Mouse (Mus musculus) forebrain, embryonic 14.5 days (tissue): Measurements from ENCODE around the gene Mkrn2os. TPM values are rescaled to one million over a fixed set of nuclear protein-coding genes. Genes with fewer than 3 reads are reported as not detected.

Experiments used
- ATAC-seq: fragments of 200-750 bp; cut with Nextera tagmentation; 2 replicates; pipeline ENCODE4 v1.8.0; 2017; ENCODE audit warnings: mild to moderate bottlenecking, moderate library complexity
- DNase-seq: peaks from one replicate; pipeline ENCODE4 v3.0.0-alpha.2; 2015; ENCODE audit warnings: low spot score
- H3K27ac ChIP-seq: fragments of 300-500 bp; sonication (generic); 2 replicates; pipeline ENCODE4 v1.5.1; 2014; ENCODE audit warnings: low read depth, mild to moderate bottlenecking, control low read depth, low read length, moderate library complexity
- H3K27me3 ChIP-seq: fragments of 300-500 bp; sonication (generic); replicated peaks from 2 replicates; pipeline ENCODE4 v1.6.1; 2014; ENCODE audit warnings: low read length, control low read depth, mixed read lengths; ENCODE audit not compliant: control insufficient read depth, insufficient read depth
- H3K36me3 ChIP-seq: fragments of 300-500 bp; sonication (generic); 2 replicates; pipeline ENCODE4 v1.6.1; 2014; ENCODE audit warnings: low read length, control low read depth; ENCODE audit not compliant: control insufficient read depth, insufficient read depth
- H3K4me1 ChIP-seq: fragments of 300-500 bp; sonication (generic); 2 replicates; pipeline ENCODE4 v1.6.1; 2014; ENCODE audit warnings: antibody characterized with exemption, low read length, control low read depth; ENCODE audit not compliant: control insufficient read depth, insufficient read depth
- H3K4me2 ChIP-seq: fragments of 300-500 bp; sonication (generic); 2 replicates; pipeline ENCODE4 v1.6.1; 2014; ENCODE audit warnings: mild to moderate bottlenecking, control low read depth, low read length
- H3K4me3 ChIP-seq: fragments of 300-500 bp; sonication (generic); 2 replicates; pipeline ENCODE4 v1.5.1; 2014; ENCODE audit warnings: low read depth, low read length, control low read depth
- H3K9ac ChIP-seq: fragments of 300-500 bp; sonication (generic); 2 replicates; pipeline ENCODE4 v1.6.1; 2014; ENCODE audit warnings: mild to moderate bottlenecking, low read length, control low read depth, moderate library complexity
- H3K9me3 ChIP-seq: fragments of 300-500 bp; sonication (generic); replicated peaks from 2 replicates; pipeline ENCODE4 v1.6.1; 2016; ENCODE audit warnings: low read length, control low read depth, mixed read lengths; ENCODE audit not compliant: control insufficient read depth
- WGBS: fragments of 180-500 bp; shearing (Covaris S2); extraction: QIAGEN DNeasy Blood & Tissue Kit; methylation state at CpG from one replicate; pipeline ENCODE4 v1.1.7; 2014; 5-methylcytosine and 5-hydroxymethylcytosine counted together
- polyA plus RNA-seq: library from polyadenylated mRNA; unstranded; fragments of >200 nt; fragmentation: Nextera tagmentation; extraction: Ambion mirVana; gene quantifications from 2 replicates; pipeline ENCODE4 v1.2.1, GENCODE M21; 2014

Mkrn2os gene
- polyA plus RNA-seq, 1 experiment from 2014 or later: 0.30 TPM

- H3K4me2 ChIP-seq: no peak overlapping the region
- H3K9me3 ChIP-seq: no peaks in the 10 kb centered on the region
- H3K4me1 ChIP-seq: peaks cover 4% of the 10 kb centered on the region; the same call in 1 of the 2 replicates
- no peak overlapping the region for H3K4me3 ChIP-seq
- H3K27ac ChIP-seq: no peak overlapping the region
- no peak for DNase-seq
- H3K36me3 ChIP-seq: no peaks in the 10 kb centered on the region
- WGBS: 61% methylated on average over 6 of the region's 6 CpGs
- no peak overlapping the region for H3K9ac ChIP-seq
- ATAC-seq: no peak
- H3K27me3 ChIP-seq: no peaks in the 10 kb centered on the region
These were observed 50.6 kb downstream of the Mkrn2os start for GRCm38 (mm10) chr6:115541676-115542275.

GRCm38 (mm10) chr6:115538645-115539429 lies 53.5 kb downstream of the Mkrn2os start:
- Histone ChIP-seq H3K27ac (no peak overlapping the region), H3K9me3 (no peaks in the 10 kb centered on the region), H3K4me3 (peak overlapping the region; percentile 25), H3K9ac (peak overlapping the region; percentile 66), H3K4me1 (0 out of 2 replicates have a peak, but pooled peaks cover 2% of the 10 kb centered on the region), H3K4me2 (peak overlapping the region; percentile 58), H3K27me3 (no peaks in the 10 kb centered on the region), H3K36me3 (no peaks in the 10 kb centered on the region)
- ATAC-seq (peak; percentile 91), DNase-seq (peak; percentile 87)
- WGBS: 22% methylated on average over 26 of the region's 26 CpGs

GRCm38 (mm10) chr6:115536169-115536568 lies 56.2 kb downstream of the Mkrn2os start:
- Histone ChIP-seq H3K9ac (no peak overlapping the region), H3K36me3 (no peaks in the 10 kb centered on the region), H3K4me3 (no peak overlapping the region), H3K9me3 (no peaks in the 10 kb centered on the region), H3K27ac (no peak overlapping the region), H3K27me3 (no peaks in the 10 kb centered on the region), H3K4me2 (no peak overlapping the region), H3K4me1 (0 out of 2 replicates have a peak, but pooled peaks cover 2% of the 10 kb centered on the region)
- DNase-seq (no peak), ATAC-seq (no peak)
- WGBS: 57% methylated on average over 4 of the region's 4 CpGs

- DNase-seq: peak; percentile 63
- Histone ChIP-seq H3K4me3 (no peak overlapping the region), H3K27ac (no peak overlapping the region), H3K27me3 (no peaks in the 10 kb centered on the region), H3K4me2 (no peak overlapping the region), H3K9me3 (no peaks in the 10 kb centered on the region), H3K9ac (no peak overlapping the region), H3K36me3 (no peaks in the 10 kb centered on the region), H3K4me1 (0 out of 2 replicates have a peak, but pooled peaks cover 2% of the 10 kb centered on the region)
- ATAC-seq: peak; percentile 57; the same call in 1 of the 2 replicates
- 51% methylated on average over 7 of the region's 7 CpGs for WGBS
These were observed 57.8 kb downstream of the Mkrn2os start for GRCm38 (mm10) chr6:115534617-115535016.

Other genes with a start within 250 kb of the Mkrn2os start
- 0.16 TPM in 1 of 2 replicates, not detected in the other for gene Pparg, start 231.6 kb downstream of the Mkrn2os start, polyA plus RNA-seq
- 40.9 and 45.8 TPM in 2 replicates for gene Tsen2, start 47.9 kb downstream of the Mkrn2os start, polyA plus RNA-seq
- 44.0 and 47.2 TPM in 2 replicates for gene Mkrn2, start 9.3 kb upstream of the Mkrn2os start, polyA plus RNA-seq
- gene Raf1, start 84.1 kb upstream of the Mkrn2os start, polyA plus RNA-seq: 150 and 158 TPM in 2 replicates
- gene Tmem40, start 169.8 kb upstream of the Mkrn2os start, polyA plus RNA-seq: 0.56 and 0.90 TPM in 2 replicates
- 14.4 and 17.1 TPM in 2 replicates for gene Cand2, start 182.0 kb upstream of the Mkrn2os start, polyA plus RNA-seq
- 1,359 and 1,743 TPM in 2 replicates for gene Rpl32, start 216.2 kb upstream of the Mkrn2os start, polyA plus RNA-seq
- 1.4 and 1.6 TPM in 2 replicates for gene Efcab12, start 245.8 kb upstream of the Mkrn2os start, polyA plus RNA-seq